In genomic region chr2:103874466-103874865, GRCm38 (mm10) we compare ENCODE assay signal across 19 mouse cellular contexts.
DNase-seq lines count a peak whose midpoint lies in the region; ATAC-seq lines count a peak whose summit lies in the region.
"Had no signal": no experiment of that assay in that cellular context is flagged by ENCODE, and none has a peak within 500 bp of the region (broad histone marks: within the 10 kb centered on the region; RNA-seq: fewer than 3 reads in every experiment).

No protein-coding gene starts in this region.

- ATAC-seq in liver, embryonic 11.5 days (replicated peaks; ENCODE audit: low FRiP score): no peak
- no peak for ATAC-seq in liver, embryonic 15.5 days (ENCODE audit: insufficient read depth)
- ATAC-seq in midbrain, embryonic 13.5 days: no peak
- ATAC-seq: forebrain, embryonic 13.5 days; forebrain, postnatal 0 days; hindbrain, embryonic 16.5 days; Patski had no signal

- no peaks in the 10 kb centered on the region for H3K27me3 ChIP-seq in liver, embryonic 11.5 days (replicated peaks; ENCODE audit: control insufficient read depth, insufficient read depth, low read length)
- no peaks in the 10 kb centered on the region for H3K27me3 ChIP-seq in liver, embryonic 15.5 days
- H3K27me3 ChIP-seq in midbrain, embryonic 13.5 days: no peaks in the 10 kb centered on the region
- H3K27me3 ChIP-seq: embryonic facial prominence, embryonic 12.5 days; forebrain, embryonic 13.5 days; Patski had no signal

- H3K4me2 ChIP-seq in liver, embryonic 11.5 days: no peak overlapping the region
- peak overlapping the region; percentile 2; the same call in 1 of the 2 replicates for H3K4me2 ChIP-seq in liver, embryonic 15.5 days
- H3K4me2 ChIP-seq in midbrain, embryonic 13.5 days (replicated peaks): no peak overlapping the region
- H3K4me2 ChIP-seq: embryonic facial prominence, embryonic 12.5 days; forebrain, embryonic 13.5 days; heart, embryonic 13.5 days had no signal

- H3K36me3 ChIP-seq in liver, embryonic 11.5 days (ENCODE audit: control insufficient read depth, insufficient read depth, low read length): no peaks in the 10 kb centered on the region
- no peaks in the 10 kb centered on the region for H3K36me3 ChIP-seq in liver, embryonic 15.5 days (replicated peaks)
- no peaks in the 10 kb centered on the region for H3K36me3 ChIP-seq in midbrain, embryonic 13.5 days
- H3K36me3 ChIP-seq: embryonic facial prominence, embryonic 12.5 days; heart, embryonic 13.5 days had no signal

- WGBS in liver, embryonic 11.5 days: 54% methylated on average over 3 of the region's 3 CpGs
- 44% methylated on average over 3 of the region's 3 CpGs for WGBS in liver, embryonic 15.5 days (ENCODE audit: insufficient replicate concordance)
- WGBS in midbrain, embryonic 13.5 days: 70% methylated on average over 3 of the region's 3 CpGs

- H3K9ac ChIP-seq in liver, embryonic 11.5 days (ENCODE audit: low read depth, low read length): no peak overlapping the region
- peak overlapping the region; percentile 26; the same call in 1 of the 2 replicates for H3K9ac ChIP-seq in liver, embryonic 15.5 days
- H3K9ac ChIP-seq in midbrain, embryonic 13.5 days (replicated peaks): no peak overlapping the region
- H3K9ac ChIP-seq: embryonic facial prominence, embryonic 12.5 days; forebrain, embryonic 13.5 days; forebrain, postnatal 0 days; heart, embryonic 13.5 days had no signal

- H3K4me3 ChIP-seq in liver, embryonic 11.5 days (ENCODE audit: low read depth, low read length): no peak overlapping the region
- H3K4me3 ChIP-seq in liver, embryonic 15.5 days (replicated peaks): no peak overlapping the region
- H3K4me3 ChIP-seq in midbrain, embryonic 13.5 days (replicated peaks): no peak overlapping the region
- H3K4me3 ChIP-seq: embryonic facial prominence, embryonic 12.5 days; forebrain, embryonic 13.5 days; heart, embryonic 13.5 days had no signal

- H3K27ac ChIP-seq in liver, embryonic 11.5 days (ENCODE audit: low read depth, low read length): peak overlapping the region; percentile 59
- H3K27ac ChIP-seq in liver, embryonic 15.5 days (replicated peaks): peak overlapping the region; percentile 75
- H3K27ac ChIP-seq in midbrain, embryonic 13.5 days: no peak overlapping the region
- H3K27ac ChIP-seq: embryonic facial prominence, embryonic 12.5 days; forebrain, embryonic 13.5 days; heart, embryonic 13.5 days had no signal

- peak; percentile 13 to 58 for DNase-seq in spleen, postnatal 4 days (ENCODE audit: low spot score in 2 of 2)
- no peak for DNase-seq in spleen, adult 18-20 months
- DNase-seq in liver, embryonic 11.5 days (ENCODE audit: low spot score): no peak
- DNase-seq in cerebellum, postnatal 36 days: no peak
- DNase-seq in cerebellum, postnatal 14 days: no peak
- DNase-seq: adrenal gland, adult 2 months; adrenal gland, postnatal 25 days; cerebellum, adult 2 months; cerebellum, postnatal 10 days; forebrain, postnatal 0 days; gastrocnemius, postnatal 14 days; heart, postnatal 36 days had no signal

- H3K4me1 ChIP-seq in liver, embryonic 11.5 days (replicated peaks; ENCODE audit: control insufficient read depth, insufficient read depth, low read length): peaks cover 21% of the 10 kb centered on the region
- peaks cover 60% of the 10 kb centered on the region for H3K4me1 ChIP-seq in liver, embryonic 15.5 days (replicated peaks)
- peaks cover 4% of the 10 kb centered on the region; the same call in 1 of the 2 replicates for H3K4me1 ChIP-seq in midbrain, embryonic 13.5 days (replicated peaks)
- H3K4me1 ChIP-seq: embryonic facial prominence, embryonic 12.5 days; heart, embryonic 13.5 days had no signal

- no peaks in the 10 kb centered on the region for H3K9me3 ChIP-seq in liver, embryonic 11.5 days (ENCODE audit: control insufficient read depth, low read length)
- no peaks in the 10 kb centered on the region for H3K9me3 ChIP-seq in liver, embryonic 15.5 days (replicated peaks)
- no peaks in the 10 kb centered on the region for H3K9me3 ChIP-seq in midbrain, embryonic 13.5 days
- H3K9me3 ChIP-seq: embryonic facial prominence, embryonic 12.5 days; forebrain, embryonic 13.5 days; heart, embryonic 13.5 days had no signal

Comparison
In these comparisons a context has a peak if more than half of its experiments do, and no peak if none do; other contexts are left out.
1. DNase-seq: peak in spleen, postnatal 4 days (2 of 2); none in spleen, adult 18-20 months (0 of 2), liver, embryonic 11.5 days (single experiment), cerebellum, postnatal 36 days (0 of 2) and cerebellum, postnatal 14 days (0 of 2).